Mouse (Mus musculus): ENCODE results near the gene Hint1.
A peak's percentile ranks its signal among the peaks of the same experiment; 100 is the strongest.

GRCm38 (mm10) chr11:54884197-54884828, 18.1 kb downstream of the Hint1 start:
- TF ChIP-seq CTCF (IDR thresholded peaks at IDR 0.05; ENCODE audit: low read depth, low read length) (no peak; the same call in 1 of the 2 replicates), POLR2A (IDR thresholded peaks at IDR 0.05; ENCODE audit: borderline replicate concordance, low read depth, low read length) (peak; percentile 59; the same call in 1 of the 2 replicates)

All from bone marrow macrophage, adult 2 months (primary cell).